Mouse (Mus musculus) stomach, postnatal 0 days (tissue): ENCODE data around the gene 1700012B09Rik.

Experiments used
- CTCF ChIP-seq: IDR thresholded peaks from 2 replicates; pipeline ENCODE4 v1.5.1; 2016; ENCODE audit warnings: antibody characterized with exemption, low read depth, mild to moderate bottlenecking, moderate library complexity
- EP300 ChIP-seq: optimal IDR thresholded peaks from 2 replicates; pipeline ENCODE3; 2016; ENCODE audit warnings: antibody characterized with exemption

DNA sequence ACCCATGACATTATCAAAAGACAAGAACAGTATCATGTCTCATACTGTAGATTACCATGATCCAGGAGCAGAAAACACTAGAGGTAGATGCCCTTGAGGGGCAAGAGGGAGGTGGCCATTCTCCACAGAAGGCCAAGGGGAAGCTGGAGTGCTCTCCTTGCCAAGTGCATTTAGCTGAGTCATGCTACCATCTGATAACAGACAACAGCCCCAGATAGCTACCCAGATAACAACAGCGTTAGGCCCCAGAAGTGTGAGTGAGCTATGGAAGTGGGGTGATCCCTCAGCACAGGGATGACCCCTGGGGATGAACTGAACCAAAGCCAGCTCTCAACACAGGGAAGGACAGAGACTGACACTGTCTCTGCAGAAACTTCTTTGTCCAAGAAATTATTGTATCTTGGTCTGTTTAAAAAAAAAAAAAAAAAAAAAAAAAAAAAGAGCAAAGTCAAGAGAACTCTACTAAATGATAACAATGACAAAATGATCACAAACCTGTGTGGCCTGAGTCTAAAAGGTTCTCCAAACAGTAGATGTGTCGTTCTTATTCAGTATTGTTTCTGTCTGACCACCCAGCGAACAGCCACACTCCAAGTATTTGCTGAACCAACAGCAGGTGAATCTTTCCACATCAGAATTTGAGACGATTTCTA lies 31.2 kb downstream of the 1700012B09Rik start:
- TF ChIP-seq CTCF (no peak), EP300 (no peak)
